Mouse (Mus musculus) ES-Bruce4 (cell line): Measurements from ENCODE around the gene Chil1.

Source experiments
- CTCF ChIP-seq: IDR thresholded peaks from one replicate; pipeline ENCODE4 v1.8.1; 2011; ENCODE audit warnings: low read depth, low read length
- EP300 ChIP-seq: IDR thresholded peaks from 2 replicates; pipeline ENCODE4 v1.6.1; 2011; ENCODE audit warnings: low read depth, low read length; ENCODE audit not compliant: insufficient read depth

DNA sequence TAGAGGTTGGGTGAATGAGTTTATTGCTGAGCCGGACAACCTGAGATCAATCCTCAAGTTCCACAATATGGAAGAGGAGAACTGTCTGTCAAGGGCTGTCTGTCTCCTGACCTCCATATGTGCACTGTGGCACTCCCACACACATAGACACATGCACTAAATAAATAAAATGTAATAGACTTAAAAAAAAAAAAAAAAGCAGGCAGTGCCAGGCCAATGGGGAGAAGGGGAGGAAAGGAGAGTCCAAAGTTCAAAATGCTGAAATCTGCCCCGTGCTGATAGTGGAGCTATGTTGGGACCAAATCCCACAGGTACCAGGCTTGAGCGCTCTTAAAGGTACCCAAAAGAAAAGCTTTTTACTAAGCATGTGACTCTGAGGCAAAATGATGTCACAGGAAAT, 55.5 kb downstream of the Chil1 start:
- TF ChIP-seq CTCF, result no peak
- no peak for TF ChIP-seq EP300
